Mouse (Mus musculus) stomach, postnatal 0 days (tissue): Measurements from ENCODE around the gene Zzef1. TPM values are rescaled to one million over a fixed set of nuclear protein-coding genes. Genes with fewer than 3 reads are reported as not detected.

ENCODE experiments used
- ATAC-seq: fragments of 200-750 bp; cut with Nextera tagmentation; 2 replicates; pipeline ENCODE4 v1.8.0; 2017; ENCODE audit not compliant: low FRiP score, low TSS enrichment
- DNase-seq: peaks from one replicate; pipeline ENCODE4 v3.0.0-alpha.2; 2016; ENCODE audit warnings: low spot score
- H3K27ac ChIP-seq: fragments of 300-500 bp; sonication (generic); replicated peaks from 2 replicates; pipeline ENCODE4 v1.5.1; 2014; ENCODE audit warnings: mild to moderate bottlenecking, control low read depth
- H3K27me3 ChIP-seq: fragments of 300-500 bp; sonication (generic); 2 replicates; pipeline ENCODE4 v1.6.1; 2014; ENCODE audit warnings: low read length; ENCODE audit not compliant: control insufficient read depth, insufficient read depth
- H3K36me3 ChIP-seq: fragments of 300-500 bp; sonication (generic); 2 replicates; pipeline ENCODE4 v1.6.1; 2014; ENCODE audit warnings: low read length, mixed read lengths; ENCODE audit not compliant: control insufficient read depth, insufficient read depth
- H3K4me1 ChIP-seq: fragments of 300-500 bp; sonication (generic); replicated peaks from 2 replicates; pipeline ENCODE4 v1.6.1; 2014; ENCODE audit warnings: antibody characterized with exemption; ENCODE audit not compliant: control insufficient read depth, insufficient read depth
- H3K4me2 ChIP-seq: fragments of 300-500 bp; sonication (generic); replicated peaks from 2 replicates; pipeline ENCODE4 v1.6.1; 2014; ENCODE audit warnings: low read depth, mild to moderate bottlenecking, control low read depth, moderate library complexity
- H3K4me3 ChIP-seq: fragments of 300-500 bp; sonication (generic); 2 replicates; pipeline ENCODE4 v1.5.1; 2014; ENCODE audit warnings: low read depth, low read length, control low read depth
- H3K9ac ChIP-seq: fragments of 300-500 bp; sonication (generic); 2 replicates; pipeline ENCODE4 v1.6.1; 2014; ENCODE audit warnings: mild to moderate bottlenecking, low read length, control low read depth, mixed read lengths
- H3K9me3 ChIP-seq: fragments of 300-500 bp; sonication (generic); 2 replicates; pipeline ENCODE4 v1.6.1; 2016; ENCODE audit warnings: low read length; ENCODE audit not compliant: control insufficient read depth
- CTCF ChIP-seq: IDR thresholded peaks from 2 replicates; pipeline ENCODE4 v1.5.1; 2016; ENCODE audit warnings: antibody characterized with exemption, low read depth, mild to moderate bottlenecking, moderate library complexity
- EP300 ChIP-seq: optimal IDR thresholded peaks from 2 replicates; pipeline ENCODE3; 2016; ENCODE audit warnings: antibody characterized with exemption
- WGBS: fragments of 180-500 bp; shearing (Covaris S2); extraction: QIAGEN DNeasy Blood & Tissue Kit; methylation state at CpG from one replicate; pipeline ENCODE4 v1.1.7; 2014; 5-methylcytosine and 5-hydroxymethylcytosine counted together
- polyA plus RNA-seq: library from polyadenylated mRNA; unstranded; fragments of >200 nt; fragmentation: Nextera tagmentation; extraction: Ambion mirVana; gene quantifications from 2 replicates; pipeline ENCODE4 v1.2.1, GENCODE M21; 2015

Zzef1 gene
- polyA plus RNA-seq, 1 experiment from 2014 or later = 5.4 TPM

- 79% methylated on average over 2 of the region's 2 CpGs for WGBS
- Histone ChIP-seq H3K4me1 (no peaks in the 10 kb centered on the region), H3K27ac (no peak overlapping the region), H3K27me3 (no peaks in the 10 kb centered on the region), H3K9me3 (no peaks in the 10 kb centered on the region), H3K4me2 (no peak overlapping the region), H3K36me3 (peaks cover 24% of the 10 kb centered on the region), H3K4me3 (no peak overlapping the region), H3K9ac (no peak overlapping the region)
- no peak for DNase-seq
- no peak for TF ChIP-seq CTCF
- no peak for TF ChIP-seq EP300
- no peak for ATAC-seq
Observed at GRCm38 (mm10) chr11:72856764-72857163, 60.7 kb downstream of the Zzef1 start.

GRCm38 (mm10) chr11:72861236-72861635 lies 65.2 kb downstream of the Zzef1 start:
- Histone ChIP-seq H3K4me2 (no peak overlapping the region), H3K27me3 (no peaks in the 10 kb centered on the region), H3K36me3 (peaks cover 16% of the 10 kb centered on the region), H3K4me3 (no peak overlapping the region), H3K27ac (no peak overlapping the region), H3K9me3 (no peaks in the 10 kb centered on the region), H3K4me1 (no peaks in the 10 kb centered on the region), H3K9ac (no peak overlapping the region)
- DNase-seq (no peak), ATAC-seq (no peak)
- 94% methylated on average over 3 of the region's 3 CpGs for WGBS
- TF ChIP-seq EP300 = no peak
- no peak for TF ChIP-seq CTCF

- 85% methylated on average over 7 of the region's 7 CpGs for WGBS
- H3K27ac ChIP-seq = no peak overlapping the region
- TF ChIP-seq EP300 (no peak), CTCF (no peak)
- no peaks in the 10 kb centered on the region for H3K4me1 ChIP-seq
- ATAC-seq = no peak
- H3K4me2 ChIP-seq = no peak overlapping the region
- no peaks in the 10 kb centered on the region for H3K9me3 ChIP-seq
- DNase-seq = no peak
- peaks cover 20% of the 10 kb centered on the region for H3K36me3 ChIP-seq
- no peak overlapping the region for H3K9ac ChIP-seq
- no peak overlapping the region for H3K4me3 ChIP-seq
- no peaks in the 10 kb centered on the region for H3K27me3 ChIP-seq
Observed at GRCm38 (mm10) chr11:72866446-72866845, 70.4 kb downstream of the Zzef1 start.

- no peak overlapping the region for H3K9ac ChIP-seq
- peaks cover 25% of the 10 kb centered on the region for H3K36me3 ChIP-seq
Observed at GRCm38 (mm10) chr11:72872061-72872460, 76.0 kb downstream of the Zzef1 start.

GRCm38 (mm10) chr11:72892623-72893022 lies 96.6 kb downstream of the Zzef1 start:
- Histone ChIP-seq H3K27me3 (no peaks in the 10 kb centered on the region), H3K9ac (no peak overlapping the region), H3K4me3 (no peak overlapping the region), H3K4me1 (no peaks in the 10 kb centered on the region), H3K27ac (no peak overlapping the region), H3K9me3 (no peaks in the 10 kb centered on the region), H3K36me3 (peaks cover 25% of the 10 kb centered on the region), H3K4me2 (no peak overlapping the region)
- no peak for ATAC-seq
- WGBS = 83% methylated on average over 1 of the region's 1 CpGs
- TF ChIP-seq EP300 = no peak
- TF ChIP-seq CTCF = no peak
- DNase-seq = no peak

More at GRCm38 (mm10) chr11:72872061-72872460, 76.0 kb downstream of the Zzef1 start:
- Histone ChIP-seq H3K4me3 (no peak overlapping the region), H3K4me2 (no peak overlapping the region), H3K4me1 (no peaks in the 10 kb centered on the region), H3K9me3 (no peaks in the 10 kb centered on the region), H3K27ac (no peak overlapping the region), H3K27me3 (no peaks in the 10 kb centered on the region)
- no peak for DNase-seq
- TF ChIP-seq CTCF (no peak), EP300 (no peak)
- 61% methylated on average over 1 of the region's 1 CpGs for WGBS
- no peak for ATAC-seq

GRCm38 (mm10) chr11:72908391-72908790 lies 112.4 kb downstream of the Zzef1 start:
- no peak for ATAC-seq
- WGBS = 80% methylated on average over 4 of the region's 4 CpGs

More at GRCm38 (mm10) chr11:72908391-72908790, 112.4 kb downstream of the Zzef1 start:
- Histone ChIP-seq H3K9me3 (no peaks in the 10 kb centered on the region), H3K4me2 (no peak overlapping the region), H3K4me3 (no peak overlapping the region), H3K27ac (no peak overlapping the region), H3K4me1 (no peaks in the 10 kb centered on the region), H3K36me3 (peaks cover 21% of the 10 kb centered on the region), H3K9ac (no peak overlapping the region), H3K27me3 (no peaks in the 10 kb centered on the region)
- TF ChIP-seq CTCF = no peak
- TF ChIP-seq EP300 = no peak
- no peak for DNase-seq
